Mouse (Mus musculus) adrenal gland, postnatal 25 days (tissue): ENCODE data around the gene Plod2. TPM values are rescaled to one million over a fixed set of nuclear protein-coding genes. Genes with fewer than 3 reads are reported as not detected.
A peak's percentile ranks its signal among the peaks of the same experiment; 100 is the strongest.

Experiments
- DNase-seq: peaks from one replicate; pipeline ENCODE4 v3.0.0; 2021; ENCODE audit warnings: mixed read lengths
- total RNA-seq: library from RNA; stranded (reverse); gene quantifications from 2 replicates; pipeline ENCODE4 v1.2.3, GENCODE M21; 2021

The Plod2 gene
- total RNA-seq, 1 experiment from 2014 or later = 221 TPM

GRCm38 (mm10) chr9:92601551-92601950 lies 59.5 kb downstream of the Plod2 start:
- no peak for DNase-seq

- DNase-seq = no peak
Measured at GRCm38 (mm10) chr9:92603541-92603940, 61.5 kb downstream of the Plod2 start.

DNA sequence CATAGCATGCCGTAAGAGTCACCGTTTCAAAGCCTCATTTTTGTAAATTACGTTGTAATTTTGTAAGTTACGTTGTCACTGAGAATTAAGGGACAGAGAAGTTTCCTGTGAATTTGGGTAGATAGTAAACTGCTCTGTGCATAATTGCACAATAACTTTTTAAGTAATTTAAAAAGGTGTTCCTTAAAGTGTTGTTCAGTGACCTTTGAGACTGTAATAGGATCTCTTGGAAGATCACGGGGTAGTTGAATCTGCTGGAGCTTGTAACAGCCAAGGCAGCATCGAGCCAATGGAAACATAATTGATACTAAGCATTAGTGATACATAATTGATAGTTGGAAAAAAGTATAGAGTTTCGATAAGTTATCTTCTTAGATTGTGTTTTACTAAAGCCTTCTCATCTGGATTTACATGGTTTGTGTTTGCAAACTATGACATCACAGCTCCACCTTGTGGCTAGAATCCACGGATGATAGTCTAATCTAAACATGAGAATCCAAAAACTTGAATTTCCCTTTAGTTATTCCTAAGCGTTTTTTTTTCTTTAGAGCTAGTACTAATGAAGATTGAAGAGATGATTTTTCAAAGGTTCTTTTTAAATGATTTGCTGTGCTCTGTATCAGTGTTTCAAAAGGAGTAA lies 68.7 kb downstream of the Plod2 start:
- DNase-seq = peak; percentile 34

DNA sequence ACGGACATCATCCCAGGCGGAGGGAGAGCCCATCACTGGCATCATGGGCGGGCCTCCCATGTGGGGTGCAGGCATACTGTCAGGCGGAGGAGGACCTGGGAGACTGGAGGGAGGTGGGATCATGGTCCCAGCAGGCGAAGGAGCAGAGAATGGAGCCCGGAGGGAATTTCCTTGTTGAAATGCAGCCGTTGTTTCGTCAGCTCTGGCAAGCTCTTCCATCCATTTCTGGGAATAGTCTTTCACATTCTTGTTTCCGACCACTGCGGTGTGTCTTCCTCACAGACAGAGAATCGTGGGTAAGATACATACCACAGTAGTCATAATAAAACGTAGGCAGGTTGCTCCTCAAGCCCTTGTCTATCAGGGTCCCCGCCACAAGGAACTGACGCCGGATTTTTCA lies 70.6 kb downstream of the Plod2 start:
- DNase-seq = no peak

DNA sequence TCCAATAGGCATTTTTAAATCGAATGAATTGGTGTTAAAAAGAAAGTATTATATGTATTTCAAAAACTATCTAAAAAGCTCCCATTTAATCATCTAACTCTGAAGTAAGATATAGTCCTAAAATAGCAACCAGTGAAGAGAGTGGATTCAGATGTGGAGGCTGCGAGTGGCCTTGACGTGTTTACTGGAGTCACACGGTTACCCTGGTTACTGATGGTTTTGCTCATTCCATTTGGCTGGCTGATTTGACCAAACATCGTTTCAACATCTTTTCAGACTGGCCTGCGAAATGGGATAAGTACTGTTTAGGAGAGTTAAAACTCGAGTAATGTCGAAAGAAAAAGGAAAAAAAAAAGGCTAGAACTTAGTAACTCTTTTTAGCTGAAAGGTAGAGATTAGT lies 71.2 kb downstream of the Plod2 start:
- DNase-seq = peak; percentile 28

DNA sequence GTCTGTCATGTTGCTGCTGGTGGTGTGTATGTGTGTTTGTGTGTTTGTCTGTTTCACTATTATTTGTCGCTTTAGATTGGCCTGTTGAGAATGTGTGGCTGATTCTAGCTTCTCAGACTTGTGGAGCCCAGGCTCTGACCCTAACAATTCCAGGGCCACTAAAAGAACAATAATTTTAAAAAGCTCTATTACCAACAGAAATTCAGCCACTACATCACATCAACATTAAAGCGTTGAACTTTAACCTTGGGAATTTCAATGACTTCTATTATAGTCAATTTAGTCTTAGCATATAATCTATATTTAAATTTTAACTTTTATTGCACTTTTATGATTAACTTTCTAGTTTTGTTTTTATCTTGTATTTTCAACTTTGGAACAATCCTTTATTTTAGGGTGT lies 74.4 kb downstream of the Plod2 start:
- no peak for DNase-seq

DNA sequence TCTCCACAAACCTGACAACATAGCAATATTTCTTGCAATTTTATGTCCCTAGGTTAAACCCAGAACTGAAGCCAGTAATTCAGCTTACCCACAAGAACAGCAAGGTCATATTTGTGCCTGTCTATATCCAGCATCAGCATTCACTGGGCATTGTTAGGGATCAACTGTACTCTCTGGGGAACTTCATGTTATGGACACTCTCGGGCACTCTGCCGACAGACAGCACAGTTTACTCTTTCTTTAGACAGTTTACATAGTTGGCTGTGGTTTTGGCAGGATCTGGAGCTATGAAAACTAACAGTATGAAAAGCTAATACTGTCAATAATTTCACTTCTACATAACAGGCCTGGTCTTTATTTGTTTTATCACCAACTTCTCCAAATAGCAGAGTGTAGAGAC lies 75.4 kb downstream of the Plod2 start:
- no peak for DNase-seq

DNA sequence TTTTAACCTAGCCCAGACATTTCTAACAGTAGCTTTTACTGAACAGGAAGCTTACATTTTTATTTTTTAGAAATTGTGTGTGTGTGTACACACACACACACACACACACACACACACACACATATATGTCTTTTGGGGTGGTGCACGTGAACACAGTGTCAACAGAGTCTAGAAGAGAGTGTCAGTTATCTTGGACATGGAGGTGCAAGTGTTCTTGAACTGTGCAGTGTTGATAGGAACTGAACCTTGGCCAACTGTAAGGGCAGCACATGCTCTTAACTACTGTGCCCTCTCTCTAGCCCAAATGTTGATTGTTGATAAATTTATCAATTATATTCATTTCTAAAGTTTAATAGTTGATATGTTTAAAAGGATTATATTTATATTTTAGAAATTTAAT lies 78.1 kb downstream of the Plod2 start:
- DNase-seq = no peak

- no peak for DNase-seq
Measured at GRCm38 (mm10) chr9:92621246-92621645, 79.2 kb downstream of the Plod2 start.

DNA sequence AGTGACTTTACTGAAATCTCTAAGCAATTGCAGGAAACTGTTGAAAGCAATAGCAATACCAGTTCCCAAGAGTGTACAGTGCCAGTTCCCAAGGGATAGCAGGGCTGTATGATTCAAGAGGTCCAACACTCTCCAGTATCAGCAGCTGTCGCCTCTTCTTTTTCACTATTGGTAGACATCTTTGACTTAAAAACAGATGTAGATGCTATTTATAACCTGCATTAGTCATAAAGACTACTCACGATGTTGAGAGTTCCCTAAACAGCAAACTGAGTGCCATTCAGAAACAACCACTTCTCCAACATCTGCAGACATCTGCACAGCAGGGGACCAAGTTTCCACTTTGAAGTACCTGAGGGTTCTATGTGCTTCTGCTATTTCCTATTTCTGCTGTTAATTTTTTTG lies 79.9 kb downstream of the Plod2 start:
- no peak for DNase-seq

DNA sequence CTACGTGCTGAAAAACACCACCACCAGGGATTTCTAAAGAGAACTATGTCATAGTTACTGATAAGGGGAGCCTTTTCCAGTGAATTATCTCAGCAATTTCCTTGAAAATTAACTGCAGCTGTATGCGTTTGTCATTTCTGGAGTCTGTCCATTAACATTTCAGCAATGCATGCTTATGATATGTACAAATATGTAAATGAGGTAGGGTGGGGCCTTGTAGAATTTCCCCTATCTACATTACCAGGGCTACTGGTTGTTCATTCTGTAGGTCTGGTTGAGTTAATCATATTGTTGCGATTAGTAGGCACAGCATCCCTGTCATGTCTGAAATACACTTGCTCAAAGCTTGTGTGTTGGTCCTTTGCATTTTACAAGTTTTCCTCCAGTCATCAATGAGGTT lies 92.8 kb downstream of the Plod2 start:
- DNase-seq = no peak

GRCm38 (mm10) chr9:92639200-92639897 lies 97.3 kb downstream of the Plod2 start:
- no peak for DNase-seq

DNA sequence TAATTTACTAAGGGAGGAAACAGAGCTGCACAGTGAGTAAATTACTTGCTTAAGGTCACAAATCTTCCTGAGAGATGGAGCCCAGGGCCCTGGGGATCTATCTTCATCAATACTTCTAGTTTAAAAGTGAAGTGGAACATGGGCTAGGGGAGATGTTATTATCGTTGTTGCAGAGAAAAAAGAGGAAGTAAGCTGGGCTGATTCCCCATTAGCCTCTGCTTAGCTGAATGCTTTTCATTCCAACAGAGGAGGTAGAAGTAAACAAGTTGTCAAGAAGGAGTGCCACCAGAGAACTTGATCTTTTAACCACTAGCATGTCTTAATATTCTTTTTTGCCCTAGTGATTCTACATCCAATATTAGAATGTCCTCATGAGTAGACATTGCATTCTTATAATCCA lies 99.7 kb downstream of the Plod2 start:
- no peak for DNase-seq

Other genes starting within 250 kb of the Plod2 start
- gene 1700057G04Rik, start 232.8 kb upstream of the Plod2 start, total RNA-seq = not detected in 2 replicates
- gene Plscr4, start 84.8 kb upstream of the Plod2 start, total RNA-seq = 17.5 and 18.1 TPM in 2 replicates